Mouse (Mus musculus) midbrain, embryonic 16.5 days (tissue): ENCODE measurements at regions not wholly inside any gene's neighbourhood (a gene's known extent, or its start where the extent isn't known, plus 50 kb on each side); places are given as distances from the start of the nearest gene placed in this dataset.

Experiments
- ATAC-seq: fragments of 200-750 bp; cut with Nextera tagmentation; 2 replicates; pipeline ENCODE4 v1.8.0; 2017; ENCODE audit warnings: moderate TSS enrichment
- H3K27ac ChIP-seq: fragments of 300-500 bp; sonication (generic); 2 replicates; pipeline ENCODE4 v1.5.1; 2014; ENCODE audit warnings: mild to moderate bottlenecking, low read length, mixed read lengths
- H3K27me3 ChIP-seq: fragments of 300-500 bp; sonication (generic); 2 replicates; pipeline ENCODE4 v1.6.1; 2014; ENCODE audit warnings: low read depth, low read length, mixed read lengths; ENCODE audit not compliant: control insufficient read depth, insufficient read depth
- H3K36me3 ChIP-seq: fragments of 300-500 bp; sonication (generic); 2 replicates; pipeline ENCODE4 v1.6.1; 2014; ENCODE audit warnings: mild to moderate bottlenecking, low read length, moderate library complexity, mixed read lengths; ENCODE audit not compliant: control insufficient read depth, insufficient read depth
- H3K4me1 ChIP-seq: fragments of 300-500 bp; sonication (generic); 2 replicates; pipeline ENCODE4 v1.6.1; 2014; ENCODE audit warnings: mild to moderate bottlenecking, low read length, mixed read lengths; ENCODE audit not compliant: control insufficient read depth, insufficient read depth
- H3K4me2 ChIP-seq: fragments of 300-500 bp; sonication (generic); 2 replicates; pipeline ENCODE4 v1.6.1; 2014; ENCODE audit warnings: mild to moderate bottlenecking, low read length, mixed read lengths
- H3K4me3 ChIP-seq: fragments of 300-500 bp; sonication (generic); 2 replicates; pipeline ENCODE4 v1.5.1; 2014; ENCODE audit warnings: low read depth, mild to moderate bottlenecking, low read length, moderate library complexity, mixed read lengths
- H3K9ac ChIP-seq: fragments of 300-500 bp; sonication (generic); 2 replicates; pipeline ENCODE4 v1.6.1; 2014; ENCODE audit warnings: low read depth, low read length, mixed read lengths
- H3K9me3 ChIP-seq: fragments of 300-500 bp; sonication (generic); replicated peaks from 2 replicates; pipeline ENCODE4 v1.6.1; 2014; ENCODE audit warnings: mild to moderate bottlenecking, low read length, mixed read lengths; ENCODE audit not compliant: control insufficient read depth, poor library complexity, severe bottlenecking
- WGBS: fragments of 180-500 bp; shearing (Covaris S2); extraction: QIAGEN DNeasy Blood & Tissue Kit; methylation state at CpG from one replicate; pipeline ENCODE4 v1.1.7; 2014; 5-methylcytosine and 5-hydroxymethylcytosine counted together

GRCm38 (mm10) chr12:12062215-12062614 lies 199.7 kb upstream of the Fam49a start:
- Histone ChIP-seq H3K4me1 (no peaks in the 10 kb centered on the region), H3K27ac (no peak overlapping the region), H3K9ac (no peak overlapping the region), H3K9me3 (no peaks in the 10 kb centered on the region), H3K4me2 (no peak overlapping the region), H3K36me3 (no peaks in the 10 kb centered on the region), H3K4me3 (no peak overlapping the region), H3K27me3 (no peaks in the 10 kb centered on the region)
- 92% methylated on average over 4 of the region's 4 CpGs for WGBS
- no peak for ATAC-seq

- Histone ChIP-seq H3K4me2 (no peak overlapping the region), H3K36me3 (no peaks in the 10 kb centered on the region), H3K9ac (no peak overlapping the region), H3K4me3 (no peak overlapping the region), H3K27me3 (no peaks in the 10 kb centered on the region), H3K4me1 (no peaks in the 10 kb centered on the region), H3K27ac (0 out of 2 replicates have a peak overlapping the region, but pooled peaks have one; percentile 11), H3K9me3 (no peaks in the 10 kb centered on the region)
- WGBS, result 46% methylated on average over 1 of the region's 1 CpGs
- peak; percentile 66 for ATAC-seq
These were observed 198.0 kb upstream of the Fam49a start for GRCm38 (mm10) chr12:12063910-12064309.

GRCm38 (mm10) chr12:12064395-12064794 lies 197.5 kb upstream of the Fam49a start:
- no peak overlapping the region for H3K4me3 ChIP-seq
- no peak overlapping the region for H3K27ac ChIP-seq
- 77% methylated on average over 4 of the region's 4 CpGs for WGBS
- no peak overlapping the region for H3K9ac ChIP-seq
- H3K4me1 ChIP-seq, result no peaks in the 10 kb centered on the region
- no peaks in the 10 kb centered on the region for H3K27me3 ChIP-seq
- no peak overlapping the region for H3K4me2 ChIP-seq
- no peak for ATAC-seq
- H3K9me3 ChIP-seq, result no peaks in the 10 kb centered on the region
- H3K36me3 ChIP-seq, result no peaks in the 10 kb centered on the region

- no peak overlapping the region for H3K4me3 ChIP-seq
- H3K9ac ChIP-seq, result no peak overlapping the region
- no peak for ATAC-seq
- H3K9me3 ChIP-seq, result no peaks in the 10 kb centered on the region
- no peaks in the 10 kb centered on the region for H3K4me1 ChIP-seq
- no peaks in the 10 kb centered on the region for H3K36me3 ChIP-seq
- H3K27ac ChIP-seq, result 0 out of 2 replicates have a peak overlapping the region, but pooled peaks have one; percentile 15
- 76% methylated on average over 2 of the region's 2 CpGs for WGBS
- H3K4me2 ChIP-seq, result no peak overlapping the region
- H3K27me3 ChIP-seq, result no peaks in the 10 kb centered on the region
These were observed 173.6 kb upstream of the Fam49a start for GRCm38 (mm10) chr12:12088338-12088737.
